Mouse (Mus musculus) MN1 (cell line): ENCODE measurements around the gene Slco6c1.

Source experiments
- DNase-seq: peaks from one replicate; pipeline ENCODE4 v3.0.0-alpha.2; 2016; ENCODE audit warnings: low spot score

Slco6c1 gene

DNA sequence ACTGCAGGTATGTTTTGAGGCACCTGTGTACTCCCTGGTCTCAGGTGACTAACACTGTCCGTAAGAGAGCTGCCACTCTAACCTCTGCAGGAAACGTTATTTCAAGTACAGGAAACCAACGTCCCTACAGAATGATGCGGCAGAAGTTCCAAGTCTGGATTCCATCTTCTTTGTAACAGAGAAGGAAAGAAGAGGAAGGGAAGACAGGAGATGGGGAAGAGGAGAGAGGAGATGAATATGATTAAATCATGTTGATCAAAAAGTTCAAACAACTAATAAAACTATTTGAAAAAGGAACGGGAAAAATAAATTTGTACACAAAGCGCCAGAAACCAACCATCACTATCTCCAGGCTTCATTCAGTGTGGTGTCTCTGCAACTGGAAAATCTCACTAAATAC, at the start of gene Slco6c1:
TSS of gene Slco6c1 (minus strand) at position 101 of the 400 bp plus-strand sequence.
- DNase-seq = no peak

DNA sequence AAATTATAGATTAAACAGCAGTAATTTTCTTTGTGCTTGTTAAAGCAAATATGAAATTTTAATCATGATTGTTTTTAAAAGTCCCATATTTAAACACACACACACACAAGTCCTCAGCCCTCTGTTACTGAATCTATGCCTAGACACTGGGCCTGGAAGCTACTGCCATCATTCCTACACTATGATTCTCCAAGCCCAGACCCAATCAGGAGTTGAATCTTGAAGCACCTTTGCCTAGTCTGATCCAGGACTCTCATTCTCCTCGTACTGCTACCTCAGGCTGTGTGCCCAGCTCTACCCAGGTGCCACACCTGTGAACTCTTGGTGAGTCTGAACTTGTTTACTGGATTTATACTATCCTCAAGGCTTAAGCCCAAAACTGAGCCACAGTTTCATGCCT, 89.1 kb downstream of the Slco6c1 start:
- no peak for DNase-seq

DNA sequence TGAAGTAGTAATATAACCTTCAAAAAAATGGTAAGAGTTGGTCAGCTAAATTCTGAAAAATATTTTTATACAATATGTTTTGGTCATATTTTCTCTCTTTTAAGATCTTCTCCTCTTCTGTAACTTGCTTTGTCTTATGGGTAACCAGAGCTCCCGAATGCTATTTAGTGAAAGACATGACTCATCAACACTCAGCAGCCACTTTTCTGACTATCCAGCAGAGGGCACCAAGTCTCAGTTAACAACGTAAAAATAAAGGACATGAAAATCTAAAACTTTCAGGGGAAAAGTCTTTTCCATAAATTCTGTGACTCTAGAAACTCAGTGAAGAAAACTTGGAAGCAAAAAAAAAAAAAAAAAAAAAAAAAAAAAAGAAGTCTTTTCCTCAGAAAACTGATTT, 89.6 kb downstream of the Slco6c1 start:
- DNase-seq = no peak

DNA sequence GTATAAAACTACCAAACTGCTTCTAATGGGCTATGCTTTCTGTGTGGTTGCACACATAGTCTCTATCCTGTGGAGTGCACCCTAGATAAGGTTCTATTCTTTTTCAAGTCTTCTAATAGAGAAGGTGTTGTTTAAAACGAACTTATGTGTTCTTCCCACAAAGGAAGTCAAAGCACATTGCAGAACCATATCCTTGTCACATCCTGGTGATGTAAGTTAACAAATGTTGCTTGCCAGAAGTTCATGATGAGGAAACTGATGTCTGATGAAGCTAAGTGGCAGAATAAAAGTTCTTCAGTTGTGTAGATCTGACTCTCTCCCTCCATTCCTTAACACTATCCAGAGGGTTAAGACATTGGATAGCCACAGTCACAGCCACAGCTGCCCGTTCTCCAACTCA, 90.1 kb downstream of the Slco6c1 start:
- no peak for DNase-seq

DNA sequence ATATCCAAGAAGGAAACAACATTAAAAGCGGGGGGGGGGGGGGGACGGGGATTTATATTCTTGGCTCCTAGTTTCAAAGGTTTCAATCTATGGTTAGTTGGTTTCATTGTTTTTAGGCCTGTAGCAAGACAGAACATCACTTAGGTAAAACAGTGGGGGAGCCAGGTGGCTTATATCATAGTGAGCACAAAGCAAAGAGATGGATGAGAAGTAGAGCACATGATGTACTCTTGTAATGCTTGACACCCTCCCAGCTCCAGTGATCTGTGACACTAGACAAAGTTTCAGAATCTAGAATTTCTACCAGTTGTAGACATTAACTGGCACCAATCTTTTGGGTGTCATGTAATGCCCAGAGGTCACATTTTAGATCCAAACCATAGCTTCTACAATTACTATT, 106.7 kb downstream of the Slco6c1 start:
- no peak for DNase-seq

DNA sequence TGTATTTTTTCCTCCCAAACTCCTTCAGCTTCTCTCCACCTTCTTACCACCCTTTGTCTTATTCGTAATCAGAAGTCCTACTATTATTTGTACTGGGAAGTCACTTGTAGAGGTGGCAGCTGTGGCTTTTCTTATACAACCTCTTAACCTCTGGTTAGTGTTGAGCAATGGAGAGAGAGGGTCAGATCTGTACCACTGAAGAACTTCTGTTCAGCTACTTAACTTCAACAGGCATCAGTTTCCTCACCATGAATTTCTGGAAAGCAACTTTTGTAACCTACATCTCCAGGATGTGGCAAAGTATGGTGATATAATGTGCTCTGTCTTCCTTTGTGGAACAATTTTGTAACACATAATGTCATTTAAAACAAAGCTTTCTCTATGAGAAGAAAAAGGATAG, 108.7 kb downstream of the Slco6c1 start:
- no peak for DNase-seq

DNA sequence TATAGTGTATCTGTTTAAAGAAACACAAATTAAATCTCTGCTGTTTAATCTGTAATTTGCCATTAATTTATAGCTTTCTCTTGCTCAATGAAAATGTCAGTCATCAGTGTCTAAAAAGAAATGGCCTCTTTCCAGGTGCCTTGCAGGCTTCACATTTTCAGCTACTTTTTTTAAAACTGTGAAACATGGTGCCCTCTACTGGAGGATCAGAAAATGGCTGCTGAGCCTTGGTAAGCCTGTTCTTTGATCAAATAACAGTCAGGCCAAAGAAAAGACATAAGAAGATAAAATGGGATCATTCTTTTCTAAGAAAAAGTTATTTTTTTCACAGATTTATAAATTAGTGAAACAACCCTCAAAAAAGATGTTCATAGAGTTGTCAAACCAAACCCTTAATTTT, 109.1 kb downstream of the Slco6c1 start:
- no peak for DNase-seq
